Mouse (Mus musculus) lung, postnatal 0 days (tissue): ENCODE measurements at regions not wholly inside any gene's neighbourhood (a gene's known extent, or its start where the extent isn't known, plus 50 kb on each side); places are given as distances from the start of the nearest gene placed in this dataset.

Experiments
- ATAC-seq: fragments of 200-750 bp; cut with Nextera tagmentation; 2 replicates; pipeline ENCODE4 v1.8.0; 2017; ENCODE audit warnings: moderate library complexity
- DNase-seq: peaks from one replicate; pipeline ENCODE4 v3.0.0-alpha.2; 2016; ENCODE audit warnings: low spot score
- H3K27ac ChIP-seq: fragments of 300-500 bp; sonication (generic); 2 replicates; pipeline ENCODE4 v1.5.1; 2014; ENCODE audit warnings: antibody characterized with exemption, mild to moderate bottlenecking, low read length, mixed read lengths
- H3K27me3 ChIP-seq: fragments of 300-500 bp; sonication (generic); replicated peaks from 2 replicates; pipeline ENCODE4 v1.6.1; 2014; ENCODE audit warnings: low read length, mixed read lengths; ENCODE audit not compliant: insufficient read depth
- H3K36me3 ChIP-seq: fragments of 300-500 bp; sonication (generic); 2 replicates; pipeline ENCODE4 v1.6.1; 2014; ENCODE audit warnings: low read length, mixed read lengths; ENCODE audit not compliant: insufficient read depth
- H3K4me1 ChIP-seq: fragments of 300-500 bp; sonication (generic); 2 replicates; pipeline ENCODE4 v1.6.1; 2014; ENCODE audit warnings: antibody characterized with exemption, low read depth, low read length, mixed read lengths; ENCODE audit not compliant: insufficient read depth
- H3K4me2 ChIP-seq: fragments of 300-500 bp; sonication (generic); replicated peaks from 2 replicates; pipeline ENCODE4 v1.6.1; 2014; ENCODE audit warnings: low read depth, mild to moderate bottlenecking, low read length, moderate library complexity, mixed read lengths
- H3K4me3 ChIP-seq: fragments of 300-500 bp; sonication (generic); 2 replicates; pipeline ENCODE4 v1.5.1; 2014; ENCODE audit warnings: low read depth, low read length
- H3K9ac ChIP-seq: fragments of 300-500 bp; sonication (generic); replicated peaks from 2 replicates; pipeline ENCODE4 v1.6.1; 2014; ENCODE audit warnings: low read depth, mild to moderate bottlenecking
- H3K9me3 ChIP-seq: fragments of 300-500 bp; sonication (generic); 2 replicates; pipeline ENCODE4 v1.6.1; 2016; ENCODE audit warnings: low read length, mixed read lengths
- CTCF ChIP-seq: IDR thresholded peaks from 2 replicates; pipeline ENCODE4 v1.5.1; 2016; ENCODE audit warnings: antibody characterized with exemption, mild to moderate bottlenecking
- EP300 ChIP-seq: IDR thresholded peaks from 2 replicates; pipeline ENCODE4 v1.6.1; 2016; ENCODE audit warnings: antibody characterized with exemption, mild to moderate bottlenecking, control low read depth
- WGBS: fragments of 180-500 bp; shearing (Covaris S2); extraction: QIAGEN DNeasy Blood & Tissue Kit; methylation state at CpG from one replicate; pipeline ENCODE4 v1.1.7; 2014; 5-methylcytosine and 5-hydroxymethylcytosine counted together

- Histone ChIP-seq H3K4me1 (no peaks in the 10 kb centered on the region), H3K27me3 (no peaks in the 10 kb centered on the region), H3K9me3 (no peaks in the 10 kb centered on the region), H3K4me2 (no peak overlapping the region), H3K4me3 (no peak overlapping the region), H3K9ac (no peak overlapping the region), H3K36me3 (no peaks in the 10 kb centered on the region), H3K27ac (no peak overlapping the region)
- TF ChIP-seq CTCF (no peak), EP300 (no peak)
- ATAC-seq (no peak), DNase-seq (no peak)
- 77% methylated on average over 3 of the region's 3 CpGs for WGBS
Observed at GRCm38 (mm10) chr4:54878531-54878930, 66.3 kb upstream of the Zfp462 start.

GRCm38 (mm10) chr4:54893288-54893687 is 51.6 kb upstream of the Zfp462 start:
- no peak for ATAC-seq
- Histone ChIP-seq H3K9me3 (no peaks in the 10 kb centered on the region), H3K9ac (no peak overlapping the region), H3K4me2 (no peak overlapping the region), H3K36me3 (no peaks in the 10 kb centered on the region), H3K27ac (no peak overlapping the region), H3K4me1 (no peaks in the 10 kb centered on the region), H3K4me3 (no peak overlapping the region), H3K27me3 (no peaks in the 10 kb centered on the region)
- no peak for DNase-seq
- TF ChIP-seq EP300: no peak
- no peak for TF ChIP-seq CTCF
- WGBS: 78% methylated on average over 5 of the region's 5 CpGs
